Mouse (Mus musculus) ovary, adult 10 weeks (tissue): ENCODE measurements around the gene Lmo7. TPM values are rescaled to one million over a fixed set of nuclear protein-coding genes. Genes with fewer than 3 reads are reported as not detected.

Experiments
- polyA plus RNA-seq: library from polyadenylated mRNA; stranded (reverse); fragments of 350-450 nt; fragmentation: Illumina TruSeq; extraction: RNeasy Lipid Tissue Mini Kit (QIAGEN cat#74804); gene quantifications from one replicate; pipeline ENCODE4 v1.2.3, GENCODE M21; 2014

Gene Lmo7
- polyA plus RNA-seq, result 80.9 TPM

DNA sequence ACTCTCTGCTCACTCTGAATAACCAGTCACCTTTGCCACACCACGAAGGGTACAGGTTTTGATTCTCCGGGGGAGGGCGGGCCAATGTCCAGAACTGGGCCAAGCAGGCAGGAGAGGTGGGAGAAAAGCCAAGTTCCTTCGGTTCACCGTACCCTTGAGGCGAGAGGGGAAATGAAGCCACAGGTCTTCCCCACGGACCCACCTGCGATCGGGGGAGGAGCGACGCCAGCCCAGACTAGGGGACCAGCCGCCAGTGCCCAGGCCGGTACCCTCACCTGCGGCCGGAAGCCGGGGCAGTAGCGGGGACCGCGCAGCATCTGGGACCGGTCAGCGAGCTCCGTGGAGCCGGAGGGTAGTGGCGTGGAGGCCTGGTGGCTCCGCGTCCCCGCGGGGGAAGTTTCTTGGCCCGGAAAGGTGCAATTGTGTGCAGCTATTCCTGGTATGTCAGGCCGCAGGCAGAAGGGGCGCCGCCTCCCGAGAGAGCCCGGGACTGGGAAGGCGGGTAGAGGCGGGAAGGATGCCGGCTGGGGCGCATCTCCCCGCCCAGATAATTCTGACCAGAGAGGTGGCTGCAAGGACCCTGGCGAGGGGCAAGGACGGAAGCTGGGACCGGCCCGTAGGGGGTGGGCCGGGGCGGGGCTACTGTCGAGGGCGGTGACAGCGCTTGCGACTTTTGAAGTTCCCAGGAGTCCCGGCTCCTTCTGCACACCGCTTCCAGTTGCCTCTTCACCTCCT lies at the start of gene Lmo7, which contains the start of gene Gm9922:
Gene Lmo7, plus strand, starts transcription at position 721 of the 735 bp plus-strand sequence.
Gene Gm9922, minus strand, starts transcription at position 578 of the 735 bp plus-strand sequence.

Other genes with a start within 250 kb of the Lmo7 start
- gene Tbc1d4, start 120.8 kb upstream of the Lmo7 start, polyA plus RNA-seq, result 66.4 TPM
- gene Commd6, start 89.3 kb upstream of the Lmo7 start, polyA plus RNA-seq, result 110 TPM
- gene Uchl3, start 76.0 kb upstream of the Lmo7 start, polyA plus RNA-seq, result 191 TPM
- gene Gm9922, start 143 bp upstream of the Lmo7 start, polyA plus RNA-seq, result not detected